Mouse (Mus musculus): Measurements from ENCODE around the gene Rce1.

The Rce1 gene

DNA sequence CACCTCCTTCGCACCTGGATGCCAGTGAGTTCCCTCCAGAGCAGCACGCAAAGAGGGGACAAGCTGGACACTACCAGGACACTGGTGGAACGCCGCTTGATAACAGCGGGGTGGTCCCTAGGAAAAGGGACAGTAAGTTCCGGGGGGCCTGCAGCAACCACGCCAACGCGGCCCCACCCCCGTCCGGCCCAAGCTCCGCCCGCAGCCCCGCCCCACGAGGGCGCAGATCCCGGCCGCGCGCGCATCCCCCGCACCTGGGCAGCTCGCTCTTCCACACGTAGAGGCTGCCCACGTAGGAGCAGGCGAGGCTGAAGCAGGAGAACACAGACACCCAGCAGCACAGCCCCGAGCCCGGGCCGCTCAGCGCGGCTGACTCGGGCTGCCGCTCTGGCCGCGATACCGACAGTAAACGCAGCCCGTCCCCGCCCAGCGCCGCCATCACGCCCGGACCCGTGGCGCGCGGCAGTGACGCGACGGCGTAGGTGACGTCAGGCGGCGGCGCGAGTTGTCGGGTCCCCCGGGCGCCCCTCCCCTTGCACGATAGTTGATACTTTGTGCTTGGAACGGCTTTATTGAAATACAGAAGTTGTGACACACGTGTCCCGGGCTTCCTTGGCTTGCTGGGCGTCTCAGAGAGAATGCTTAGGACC, at the start of gene Rce1:
Rce1 (minus strand) TSS at position 463 of the 650 bp plus-strand sequence.
- peak; percentile 88 to 93 for DNase-seq (ENCODE audit: low spot score in 2 of 2)

DNA sequence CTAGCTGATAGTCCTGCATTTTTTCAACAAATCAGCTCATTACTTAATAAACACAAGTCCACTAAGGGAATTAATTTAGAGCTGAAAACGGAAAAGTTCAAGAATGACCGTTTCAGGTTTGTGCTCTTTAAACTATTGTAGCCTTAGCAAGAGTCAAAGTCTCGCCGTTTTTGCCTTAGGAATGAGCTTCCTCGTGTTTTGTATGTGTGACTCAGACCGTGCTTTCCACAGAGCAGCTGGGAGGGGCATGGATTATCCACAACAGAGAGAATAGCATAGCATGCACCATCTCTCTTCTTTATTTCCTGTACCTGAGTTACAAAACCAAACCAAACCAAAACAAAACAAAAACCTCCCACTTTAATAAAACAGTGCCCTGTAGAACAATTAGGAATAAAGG, 47.0 kb upstream of the Rce1 start:
- DNase-seq (ENCODE audit: low spot score in 2 of 2), result no peak

DNA sequence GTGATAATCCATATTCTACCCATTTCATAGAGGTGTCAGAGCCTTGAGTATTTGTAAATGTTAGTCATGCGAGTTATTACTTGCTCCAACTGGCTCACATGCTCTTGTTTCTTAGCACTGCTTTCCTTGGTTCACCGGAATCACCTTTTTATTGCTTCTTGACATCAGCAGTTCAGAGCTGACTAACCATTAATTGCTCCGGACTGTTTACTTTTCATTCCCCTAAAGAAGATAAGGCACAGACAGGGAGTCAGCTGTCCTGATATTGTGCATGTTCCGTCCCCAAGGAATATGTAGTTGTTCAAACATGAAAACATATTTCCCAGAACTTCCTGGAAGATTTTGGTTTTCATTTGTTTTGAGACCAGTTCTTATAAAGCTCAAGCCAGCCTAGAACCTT, 45.3 kb upstream of the Rce1 start:
- no peak for DNase-seq (ENCODE audit: low spot score in 2 of 2)

DNA sequence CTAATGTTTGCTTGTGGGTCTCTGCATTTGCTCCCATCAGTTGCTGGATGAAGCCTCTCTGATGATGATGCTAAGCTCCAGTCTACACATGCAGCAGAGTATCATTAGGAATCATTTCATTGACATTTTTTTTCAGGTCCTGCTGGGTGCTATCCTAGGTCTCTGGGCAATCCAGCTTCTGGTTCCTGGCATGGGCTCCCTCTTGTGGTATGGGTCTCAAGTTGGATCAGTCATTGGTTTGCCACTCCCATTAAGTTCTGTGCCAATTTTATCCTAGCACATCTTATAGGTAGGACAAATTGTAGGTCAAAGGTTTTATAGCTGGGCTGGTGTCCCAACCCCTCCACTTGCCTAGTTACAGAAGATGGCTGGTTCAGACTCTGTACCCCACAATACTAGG, 41.4 kb upstream of the Rce1 start:
- no peak for DNase-seq (ENCODE audit: low spot score in 2 of 2)

DNA sequence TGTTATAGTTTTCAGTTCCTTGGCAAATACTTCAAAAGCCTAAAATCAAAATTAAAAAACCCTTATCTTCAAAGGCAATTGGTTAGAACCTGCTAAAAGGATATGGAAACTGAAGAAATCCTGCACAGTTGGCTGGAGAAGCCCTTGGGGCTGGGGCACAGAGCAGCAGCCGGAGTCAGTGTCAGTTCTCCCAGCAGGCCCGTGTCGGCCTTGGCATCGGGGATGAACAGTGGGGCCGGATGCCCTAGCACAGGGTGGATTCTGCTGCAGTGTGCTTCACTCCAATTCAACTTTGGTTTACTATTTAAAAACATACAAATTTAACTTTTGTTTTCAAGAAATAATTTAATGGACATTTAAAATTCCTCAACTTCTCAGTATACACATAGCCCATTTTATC, 32.7 kb upstream of the Rce1 start:
- no peak for DNase-seq (ENCODE audit: low spot score in 2 of 2)

DNA sequence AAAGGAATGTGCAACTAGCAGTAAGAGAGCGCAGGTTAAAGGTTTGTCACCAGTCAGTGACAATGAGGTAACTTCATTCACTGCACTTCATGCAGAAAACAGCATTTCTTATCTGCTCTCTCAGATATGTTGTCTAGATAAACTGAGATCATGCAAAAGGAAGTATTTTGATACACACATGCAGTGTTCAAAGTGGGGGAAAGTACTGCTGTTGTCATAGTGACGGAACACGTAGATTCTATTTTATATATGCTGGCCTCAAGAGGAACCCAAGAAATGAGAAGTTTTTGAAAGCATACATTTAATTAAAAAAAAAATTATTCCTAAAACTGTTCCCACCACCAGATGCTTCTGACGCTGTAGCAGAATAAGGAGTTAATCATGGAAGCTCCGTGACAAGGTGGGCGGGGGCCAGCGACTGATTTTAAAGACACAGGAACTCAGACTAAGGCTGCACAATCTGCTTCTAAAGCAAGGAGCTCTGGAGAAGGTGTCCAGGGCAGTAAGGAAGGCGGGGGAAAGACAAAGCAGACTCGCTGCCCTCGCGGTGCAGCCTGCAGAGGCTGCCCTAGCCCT, 21.6 kb upstream of the Rce1 start:
- peak; percentile 77 to 83 for DNase-seq (ENCODE audit: low spot score in 2 of 2)

GRCm38 (mm10) chr19:4644271-4644670, 18.8 kb upstream of the Rce1 start:
- peak; percentile 86 to 87 for DNase-seq (ENCODE audit: low spot score in 2 of 2)

- no peak for DNase-seq (ENCODE audit: low spot score in 2 of 2)
Observed at GRCm38 (mm10) chr19:4635986-4636385, 10.5 kb upstream of the Rce1 start.

GRCm38 (mm10) chr19:4628819-4629218, 3.4 kb upstream of the Rce1 start:
- DNase-seq (ENCODE audit: low spot score in 2 of 2), result peak; percentile 84

DNA sequence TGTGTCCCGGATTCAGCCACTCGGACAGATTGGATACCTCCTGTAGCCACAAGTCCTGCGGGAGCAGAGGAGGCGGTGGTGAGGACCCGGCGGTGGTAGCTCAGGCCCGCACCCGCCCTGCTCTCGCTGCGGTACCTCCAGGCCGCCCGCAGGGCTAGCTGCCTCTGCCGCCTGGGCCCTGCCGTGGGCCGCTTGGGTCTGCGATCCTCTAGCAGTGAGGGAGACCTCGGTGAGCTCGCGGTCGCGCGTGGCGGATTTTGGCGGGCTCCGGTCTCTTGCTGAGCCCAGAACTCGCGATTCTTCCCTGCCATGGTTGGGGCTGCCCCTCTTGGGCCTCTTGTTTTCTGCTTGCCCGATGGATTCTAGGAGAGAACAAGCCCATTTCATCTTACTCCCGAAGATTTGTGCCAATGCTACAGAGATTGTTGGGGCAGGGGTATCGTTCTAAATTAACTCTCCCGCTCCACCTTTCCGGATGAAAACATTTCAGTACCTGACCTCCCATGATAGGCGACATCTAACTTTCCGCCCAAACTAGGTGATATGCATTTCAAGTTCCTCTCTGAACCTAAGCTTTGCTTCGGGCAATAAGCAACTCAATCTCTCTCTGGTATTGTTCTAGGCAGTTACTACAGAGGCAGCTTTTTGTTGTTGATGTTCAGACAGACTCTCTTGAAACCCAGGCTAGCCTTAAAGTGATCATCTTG, 541 bp upstream of the Rce1 start:
- no peak for DNase-seq (ENCODE audit: low spot score in 2 of 2)

DNA sequence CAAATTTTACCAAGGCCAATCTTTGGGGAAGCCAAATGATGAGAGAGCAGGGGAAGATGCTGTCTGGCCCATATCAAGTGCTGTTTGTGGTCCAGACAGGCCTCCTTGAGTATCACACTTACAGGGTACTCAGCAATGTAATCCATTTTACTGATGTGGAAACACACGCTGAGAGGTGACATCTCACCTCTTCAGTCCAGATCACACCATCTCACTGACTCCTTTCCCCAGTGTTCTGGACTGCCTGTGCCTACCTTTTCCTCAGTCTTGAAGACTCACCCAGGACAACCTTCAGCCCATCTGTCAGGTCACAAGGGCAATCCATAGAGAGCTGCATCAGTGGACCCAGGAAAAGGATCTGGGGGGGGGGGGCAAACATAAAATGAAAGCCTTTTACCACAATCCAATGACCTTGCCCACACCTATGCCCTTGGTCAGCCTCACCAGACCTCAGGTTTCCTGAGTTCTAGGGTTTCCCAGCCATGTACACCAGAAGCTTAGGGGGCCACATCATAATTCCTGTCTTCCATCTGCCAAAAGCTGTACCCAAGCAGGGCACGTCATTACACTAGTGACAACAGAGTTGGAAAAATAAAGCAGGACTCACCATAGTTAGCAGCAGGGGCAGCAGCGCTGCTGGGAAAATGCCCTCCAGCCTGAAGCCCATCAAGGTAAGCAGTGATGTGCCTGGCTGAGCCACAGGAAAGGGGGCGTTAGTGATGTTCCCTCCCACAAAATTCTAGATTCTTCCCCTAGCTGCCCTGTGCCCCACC, 849 bp downstream of the Rce1 start:
- DNase-seq (ENCODE audit: low spot score in 2 of 2), result peak in 1 of 2 experiments; percentile 3

DNA sequence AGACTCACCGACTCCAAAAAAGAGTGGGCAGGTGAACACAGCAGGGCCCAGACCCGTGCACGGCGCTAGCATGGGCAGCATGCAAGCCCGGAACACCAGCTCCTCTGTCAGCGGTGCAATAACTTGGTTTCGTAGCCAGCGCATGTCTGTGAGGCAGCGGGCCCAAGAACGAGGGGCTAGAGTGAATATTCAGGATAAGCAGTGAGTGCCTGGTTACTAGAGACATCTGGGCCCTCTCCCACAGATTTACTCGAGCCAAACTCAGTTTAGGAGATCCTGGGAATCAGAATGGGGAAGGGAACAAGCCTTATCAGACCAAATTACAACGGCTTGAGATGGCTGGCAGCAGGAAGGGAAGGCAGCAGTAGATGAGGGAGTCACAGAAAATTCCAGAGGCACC, 1.4 kb downstream of the Rce1 start:
- peak in 1 of 2 experiments; percentile 3 for DNase-seq (ENCODE audit: low spot score in 2 of 2)

GRCm38 (mm10) chr19:4623419-4623818, 2.0 kb downstream of the Rce1 start:
- DNase-seq (ENCODE audit: low spot score in 2 of 2), result peak in 1 of 2 experiments; percentile 1

DNA sequence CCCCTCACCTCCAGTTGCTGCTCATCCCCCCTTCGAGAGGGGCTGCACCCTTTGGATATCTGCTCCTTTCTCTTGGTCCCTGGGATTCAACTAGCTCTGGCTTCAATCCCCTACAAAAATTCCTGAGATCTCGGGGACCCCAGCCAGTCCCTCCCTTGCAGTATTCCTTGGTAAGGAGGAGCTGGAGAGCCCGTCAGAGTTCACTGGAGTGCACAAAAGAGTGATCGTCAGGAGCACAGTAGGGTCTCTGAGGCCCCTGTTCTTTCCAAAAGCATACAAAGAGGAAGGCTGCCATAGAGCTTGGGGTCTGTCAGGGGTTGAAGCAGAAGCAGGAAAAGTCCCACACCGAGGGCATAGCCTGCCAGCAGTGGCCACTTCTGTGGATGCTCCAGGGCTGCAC, 2.7 kb downstream of the Rce1 start:
- no peak for DNase-seq (ENCODE audit: low spot score in 2 of 2)

- no peak for DNase-seq (ENCODE audit: low spot score in 2 of 2)
Observed at GRCm38 (mm10) chr19:4620721-4621120, 4.7 kb downstream of the Rce1 start.

DNA sequence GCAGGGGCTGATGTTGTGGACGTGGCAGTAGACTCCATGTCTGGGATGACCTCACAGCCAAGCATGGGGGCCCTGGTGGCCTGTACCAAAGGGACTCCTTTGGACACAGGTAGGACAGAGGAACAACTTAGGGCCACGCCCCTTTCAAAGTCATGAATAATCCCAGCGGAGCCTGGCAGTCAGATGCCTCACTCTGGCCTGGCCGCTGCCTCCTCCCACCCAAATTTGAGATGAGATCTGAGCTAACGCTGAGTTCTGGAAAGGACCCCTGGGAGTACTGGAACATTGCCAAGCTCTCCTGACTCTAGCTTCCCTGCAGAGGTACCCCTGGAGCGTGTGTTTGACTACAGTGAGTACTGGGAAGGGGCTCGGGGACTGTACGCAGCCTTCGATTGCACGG, 6.0 kb downstream of the Rce1 start:
- no peak for DNase-seq (ENCODE audit: low spot score in 2 of 2)

DNA sequence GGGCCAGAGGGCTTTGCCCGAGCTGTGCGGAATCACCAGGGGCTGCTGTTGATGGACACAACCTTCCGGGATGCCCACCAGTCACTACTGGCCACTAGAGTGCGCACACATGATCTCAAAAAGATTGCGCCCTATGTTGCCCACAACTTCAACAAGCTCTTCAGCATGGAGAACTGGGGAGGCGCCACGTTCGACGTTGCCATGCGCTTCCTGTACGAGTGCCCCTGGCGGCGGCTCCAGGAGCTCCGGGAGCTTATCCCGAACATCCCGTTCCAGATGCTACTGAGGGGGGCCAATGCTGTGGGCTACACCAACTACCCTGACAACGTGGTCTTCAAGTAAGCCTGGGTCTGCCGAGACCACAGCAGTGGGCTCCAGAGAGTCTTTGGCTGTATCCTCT, 7.3 kb downstream of the Rce1 start:
- no peak for DNase-seq (ENCODE audit: low spot score in 2 of 2)

- no peak for DNase-seq (ENCODE audit: low spot score in 2 of 2)
Observed at GRCm38 (mm10) chr19:4616546-4616945, 8.9 kb downstream of the Rce1 start.

DNA sequence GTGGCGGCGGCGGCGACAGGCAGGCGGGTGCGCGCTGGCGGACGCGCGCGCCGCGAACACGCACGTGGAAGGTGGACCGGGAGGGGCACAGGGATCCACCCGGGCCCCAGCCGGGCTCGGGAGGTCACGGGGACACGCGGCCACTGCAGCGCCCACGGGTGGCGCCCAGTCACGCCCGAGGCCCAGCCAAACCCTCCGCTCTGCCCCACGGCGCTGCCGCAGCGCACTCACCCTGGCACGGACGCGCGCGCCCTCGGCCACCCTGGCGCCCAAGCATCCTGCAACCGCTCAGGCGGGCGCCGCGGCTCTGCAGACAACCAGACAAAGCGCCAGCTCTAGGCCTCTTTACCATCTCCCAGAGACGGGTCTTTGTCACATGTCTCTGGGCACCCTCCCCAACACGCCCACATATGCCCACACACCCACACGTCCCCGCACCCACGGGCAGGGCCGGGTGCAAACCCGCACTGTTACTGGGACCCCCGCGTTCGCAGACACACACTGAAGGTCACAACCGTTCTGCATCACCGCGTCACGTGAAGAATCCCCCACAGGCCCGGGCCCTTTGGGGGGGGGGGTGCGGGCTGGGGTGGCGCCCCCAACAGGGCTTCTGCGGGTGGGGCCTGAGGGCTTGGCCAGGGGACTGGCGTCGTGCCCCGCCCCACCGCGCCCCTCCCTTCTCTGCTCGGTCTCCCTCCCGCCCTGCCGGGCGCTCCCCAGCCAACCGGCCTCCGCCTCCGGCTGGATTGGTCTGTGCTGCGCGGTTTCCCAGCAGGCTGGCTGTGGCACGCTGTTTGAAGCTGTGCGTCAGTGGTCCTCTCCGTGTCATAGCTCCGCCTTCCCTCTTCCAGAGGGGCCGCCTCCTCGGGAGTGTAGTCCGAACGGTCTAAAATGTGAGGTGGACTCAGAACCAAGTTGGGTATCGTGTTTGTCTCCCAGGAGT, 10.0 kb downstream of the Rce1 start, which contains the start of gene Lrfn4:
Lrfn4 (minus strand) TSS at position 517 of the 943 bp plus-strand sequence.
- DNase-seq (ENCODE audit: low spot score in 2 of 2), result peak; percentile 90 to 91

DNA sequence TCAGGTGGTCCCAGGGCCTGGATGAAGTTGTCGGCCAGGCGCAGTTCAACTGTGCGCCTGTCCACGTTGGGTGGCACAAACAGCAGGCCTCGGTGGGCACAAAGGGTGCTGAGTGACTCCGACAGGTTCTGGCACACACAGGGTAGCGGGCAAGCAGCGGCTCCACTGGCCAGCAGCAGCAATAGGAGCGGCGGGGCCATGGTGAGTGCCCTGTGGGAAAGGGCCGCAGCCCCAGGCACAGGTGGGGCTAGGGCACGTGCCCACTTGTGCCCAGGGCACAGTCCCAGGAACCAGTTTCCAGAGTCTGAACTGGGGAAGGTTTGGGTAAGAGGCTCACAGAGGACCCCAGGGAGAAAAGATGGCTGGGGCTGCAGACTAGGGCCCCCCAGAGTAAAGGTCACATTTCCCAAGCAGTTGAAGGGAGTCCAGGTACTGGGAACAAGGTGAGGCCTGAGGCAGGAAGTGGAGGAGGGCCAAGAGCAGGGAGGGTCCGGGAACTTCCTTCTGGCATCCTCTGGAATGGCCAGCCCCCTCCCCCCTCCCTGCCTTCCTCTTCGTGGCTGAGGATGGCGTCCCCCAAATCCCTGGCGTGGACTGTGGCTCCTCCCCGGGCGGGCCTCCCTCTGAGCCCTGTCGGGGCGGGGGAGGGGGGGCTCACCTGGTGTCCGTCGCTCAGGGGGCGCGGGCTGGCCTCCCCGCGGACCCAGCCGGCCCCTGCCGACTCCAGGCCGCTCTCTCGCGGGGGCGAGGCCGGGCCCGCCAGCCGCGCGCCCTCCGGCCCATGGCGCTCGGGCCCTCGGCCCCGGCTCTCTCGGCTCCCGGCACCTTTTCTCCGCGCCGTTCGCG, 10.9 kb downstream of the Rce1 start:
- DNase-seq (ENCODE audit: low spot score in 2 of 2), result peak in 1 of 2 experiments; percentile 39
